Mouse (Mus musculus) urinary bladder, adult 2 months (tissue): ENCODE data around the gene Ube3b. TPM values are rescaled to one million over a fixed set of nuclear protein-coding genes. Genes with fewer than 3 reads are reported as not detected.

Experiments
- DNase-seq: peaks from one replicate; pipeline ENCODE4 v3.0.0; 2022; ENCODE audit warnings: low spot score
- polyA plus RNA-seq: library from polyadenylated mRNA; depleted of rRNA; stranded (reverse); fragments of >200 nt; gene quantifications from 2 replicates; pipeline ENCODE4 v1.2.3, GENCODE M21; 2012

Gene Ube3b
- polyA plus RNA-seq, 1 experiment: 35.2 TPM

GRCm38 (mm10) chr5:114374409-114375213 is 5.8 kb upstream of the Ube3b start:
- no peak for DNase-seq

GRCm38 (mm10) chr5:114378177-114378920 is 2.1 kb upstream of the Ube3b start:
- DNase-seq: no peak

- no peak for DNase-seq
These were observed 1.5 kb upstream of the Ube3b start for GRCm38 (mm10) chr5:114378936-114379335.

GRCm38 (mm10) chr5:114379763-114380162 is 644 bp upstream of the Ube3b start:
- no peak for DNase-seq

GRCm38 (mm10) chr5:114381013-114381351 is 575 bp downstream of the Ube3b start:
- no peak for DNase-seq

- DNase-seq: no peak
These were observed 2.9 kb downstream of the Ube3b start for GRCm38 (mm10) chr5:114383184-114383904.

GRCm38 (mm10) chr5:114384448-114384847 is 4.0 kb downstream of the Ube3b start:
- no peak for DNase-seq

- DNase-seq: no peak
These were observed 12.8 kb downstream of the Ube3b start for GRCm38 (mm10) chr5:114393169-114393568.

- DNase-seq: no peak
These were observed 26.2 kb downstream of the Ube3b start for GRCm38 (mm10) chr5:114406592-114406991.

GRCm38 (mm10) chr5:114407269-114407668 is 26.9 kb downstream of the Ube3b start:
- DNase-seq: no peak

GRCm38 (mm10) chr5:114407810-114408209 is 27.4 kb downstream of the Ube3b start:
- no peak for DNase-seq

- DNase-seq: no peak
These were observed 28.4 kb downstream of the Ube3b start for GRCm38 (mm10) chr5:114408846-114409245.

- DNase-seq: no peak
These were observed 30.0 kb downstream of the Ube3b start for GRCm38 (mm10) chr5:114410429-114410828.

GRCm38 (mm10) chr5:114412361-114412998 is 32.1 kb downstream of the Ube3b start:
- no peak for DNase-seq

- DNase-seq: no peak
These were observed 32.8 kb downstream of the Ube3b start for GRCm38 (mm10) chr5:114413067-114413735.

GRCm38 (mm10) chr5:114415606-114416005 is 35.2 kb downstream of the Ube3b start:
- DNase-seq: no peak

- no peak for DNase-seq
These were observed 36.4 kb downstream of the Ube3b start for GRCm38 (mm10) chr5:114416855-114417254.

- DNase-seq: no peak
These were observed 38.1 kb downstream of the Ube3b start for GRCm38 (mm10) chr5:114418541-114418940.

GRCm38 (mm10) chr5:114421561-114422298 is 41.3 kb downstream of the Ube3b start:
- no peak for DNase-seq

- DNase-seq: no peak
These were observed 42.2 kb downstream of the Ube3b start for GRCm38 (mm10) chr5:114422591-114422990.

GRCm38 (mm10) chr5:114423961-114424360 is 43.6 kb downstream of the Ube3b start:
- no peak for DNase-seq
